Mouse (Mus musculus): ENCODE measurements at regions not wholly inside any gene's neighbourhood (a gene's known extent, or its start where the extent isn't known, plus 50 kb on each side); places are given as distances from the start of the nearest gene placed in this dataset.
A peak's percentile ranks its signal among the peaks of the same experiment; 100 is the strongest.

DNA sequence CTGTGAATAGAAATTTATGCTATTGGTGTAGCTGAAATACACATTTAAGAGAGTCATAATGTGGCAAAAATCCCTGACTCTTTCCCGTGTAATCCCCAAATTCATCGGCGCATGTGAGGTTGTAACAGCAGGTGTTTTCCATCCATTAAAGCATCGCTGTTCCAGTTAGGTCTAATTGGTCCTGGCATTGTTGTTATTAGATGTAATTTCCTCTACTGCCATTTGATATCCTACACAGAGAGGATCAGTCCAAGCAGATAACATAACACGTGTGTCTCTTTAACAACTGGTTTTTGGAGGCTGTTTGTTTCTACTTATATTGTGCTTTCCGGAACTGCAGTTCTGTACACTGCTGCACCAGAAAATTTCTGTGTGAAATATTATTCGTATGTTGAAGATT, 101.8 kb downstream of the Vgll3 start:
- no peak for ATAC-seq (replicated peaks; ENCODE audit: low FRiP score, low TSS enrichment, poor library complexity, severe bottlenecking)

DNA sequence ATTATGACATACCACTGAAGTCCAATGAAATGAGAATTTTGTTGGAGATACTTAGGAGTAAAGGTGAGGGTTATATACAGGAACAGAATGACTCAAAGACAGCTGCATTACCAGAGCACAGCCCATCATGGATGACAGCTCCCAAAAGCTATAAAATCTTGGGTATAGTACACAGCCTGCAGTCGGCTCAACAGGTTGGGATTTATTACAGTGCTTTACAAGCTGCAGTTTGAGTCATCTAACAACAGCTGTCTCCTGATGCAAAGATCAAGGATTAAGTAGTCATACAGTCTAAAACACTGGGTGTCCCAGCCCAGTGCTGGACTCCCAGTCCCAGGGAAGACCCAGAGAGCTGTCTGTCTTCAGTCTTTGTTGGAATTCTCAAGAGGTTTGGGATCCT, 110.9 kb downstream of the Vgll3 start:
- no peak for ATAC-seq (replicated peaks; ENCODE audit: low FRiP score, low TSS enrichment, poor library complexity, severe bottlenecking)

DNA sequence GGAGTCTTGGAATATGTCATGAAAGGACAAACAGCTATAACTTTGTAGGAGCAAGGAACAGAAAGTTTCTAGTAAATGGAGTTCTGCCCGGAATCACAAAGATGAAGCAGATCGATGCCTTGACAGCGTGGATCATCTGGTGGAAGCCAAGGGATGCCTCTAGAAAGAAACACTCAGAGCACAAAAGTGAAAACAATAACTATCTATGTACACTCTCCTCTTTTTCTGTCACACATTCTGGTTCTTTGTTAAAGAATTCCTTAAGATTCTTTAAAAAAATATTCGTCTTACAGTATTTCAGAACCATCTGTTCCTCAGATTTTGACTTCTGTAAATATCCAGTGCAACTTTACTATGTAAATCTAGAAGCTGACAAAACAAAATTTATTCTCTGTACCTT, 148.8 kb downstream of the Vgll3 start:
- ATAC-seq (replicated peaks; ENCODE audit: low FRiP score, low TSS enrichment, poor library complexity, severe bottlenecking) = no peak

DNA sequence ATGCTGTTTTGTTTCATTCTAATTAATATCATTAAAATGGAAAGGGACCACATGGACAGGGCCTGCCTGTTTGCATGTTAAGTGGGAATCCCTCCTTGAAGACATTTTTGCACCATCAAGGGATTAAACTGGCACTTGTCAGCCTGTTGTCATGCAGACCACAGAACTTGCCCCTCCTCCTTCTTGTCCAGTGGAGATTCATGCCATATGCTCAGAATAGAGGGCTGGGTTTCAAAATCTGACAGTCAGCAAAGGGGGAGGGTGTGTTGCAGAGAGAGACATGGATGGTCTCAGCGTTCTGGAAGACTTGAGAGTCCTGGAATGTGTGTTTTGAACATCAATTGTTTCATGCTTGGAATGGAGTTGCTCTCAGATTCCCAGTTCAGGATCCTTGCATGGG, 149.2 kb downstream of the Vgll3 start:
- ATAC-seq (replicated peaks; ENCODE audit: low FRiP score, low TSS enrichment, poor library complexity, severe bottlenecking) = no peak

GRCm38 (mm10) chr16:65977075-65977474, 162.0 kb downstream of the Vgll3 start:
- ATAC-seq (replicated peaks; ENCODE audit: low FRiP score, low TSS enrichment, poor library complexity, severe bottlenecking) = no peak

GRCm38 (mm10) chr16:65987186-65987585, 172.1 kb downstream of the Vgll3 start:
- no peak for ATAC-seq (replicated peaks; ENCODE audit: low FRiP score, low TSS enrichment, poor library complexity, severe bottlenecking)

GRCm38 (mm10) chr16:65999343-65999742, 184.3 kb downstream of the Vgll3 start:
- no peak for ATAC-seq (replicated peaks; ENCODE audit: low FRiP score, low TSS enrichment, poor library complexity, severe bottlenecking)

DNA sequence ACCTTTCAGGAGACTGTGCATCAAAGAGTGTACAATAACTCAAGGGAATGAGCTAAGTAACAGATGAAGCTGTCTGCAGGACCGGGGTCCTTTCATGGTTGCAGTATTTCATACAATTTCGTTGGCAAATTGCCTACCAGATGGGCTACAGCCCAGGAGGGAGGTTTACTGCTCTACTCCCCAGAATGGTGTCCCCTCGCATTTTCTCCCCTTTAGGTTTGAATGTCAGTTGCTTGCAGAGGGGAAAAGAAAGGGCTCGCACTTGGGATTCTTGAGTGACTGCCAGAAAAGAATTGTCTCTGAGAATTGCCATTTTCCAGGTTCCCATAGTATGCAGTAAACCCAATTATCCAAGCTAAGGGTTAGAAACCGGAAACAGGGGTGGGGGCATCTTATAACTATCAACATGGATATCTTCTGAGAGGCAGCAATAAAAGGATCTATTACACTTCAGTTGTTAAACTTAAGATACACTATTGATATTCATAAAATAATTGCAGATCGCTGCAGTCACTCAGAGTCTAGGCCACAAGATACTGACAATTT, 185.7 kb downstream of the Vgll3 start:
- no peak for ATAC-seq (replicated peaks; ENCODE audit: low FRiP score, low TSS enrichment, poor library complexity, severe bottlenecking)

DNA sequence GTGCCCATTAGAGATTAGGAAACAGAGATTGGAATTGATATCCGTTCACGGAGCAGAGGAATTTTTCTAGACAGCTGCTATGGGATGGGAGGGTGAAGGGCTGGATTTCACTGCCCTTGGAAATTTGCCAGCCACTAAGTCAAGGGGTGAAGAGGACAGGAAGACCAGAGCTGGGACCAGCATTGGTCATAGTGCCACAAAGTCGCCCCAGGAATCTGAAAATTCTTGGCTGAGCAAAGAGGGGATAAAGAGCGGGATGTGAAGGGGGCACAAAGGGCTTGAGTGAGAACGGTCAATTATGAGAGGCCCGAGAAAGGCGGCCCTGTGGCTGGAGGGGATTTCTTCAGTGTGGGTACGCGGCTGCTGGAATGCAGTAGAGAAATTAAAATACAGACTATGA, 189.6 kb downstream of the Vgll3 start:
- no peak for ATAC-seq (replicated peaks; ENCODE audit: low FRiP score, low TSS enrichment, poor library complexity, severe bottlenecking)

DNA sequence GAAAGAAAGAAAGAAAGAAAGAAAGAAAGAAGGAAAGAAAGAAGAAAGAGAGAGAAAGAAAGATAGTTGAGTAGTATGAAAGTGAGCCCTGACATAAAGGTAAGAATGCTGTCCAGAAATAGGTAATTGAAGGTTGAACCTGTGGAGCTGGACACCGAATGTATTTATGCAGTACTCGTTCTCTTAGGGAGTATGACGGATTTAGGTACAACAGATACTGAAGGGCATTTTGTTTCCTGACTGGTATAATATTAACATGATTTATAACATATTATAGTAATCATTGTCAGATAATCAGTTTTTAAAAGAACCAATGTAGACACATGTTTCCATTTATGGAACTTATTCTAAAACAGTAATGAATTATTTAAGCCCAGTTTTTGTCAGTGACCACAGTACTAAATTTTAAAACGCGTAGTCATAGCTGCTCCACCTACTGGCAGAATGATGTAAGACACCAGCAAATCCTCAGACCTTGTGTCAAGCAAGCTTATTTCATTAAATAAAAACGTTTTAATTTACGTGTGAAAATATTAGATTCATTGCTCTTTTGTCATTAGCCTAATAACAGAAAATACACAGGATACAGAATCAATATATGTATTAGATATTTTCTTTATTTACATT, 191.0 kb downstream of the Vgll3 start:
- peak; percentile 63; the same call in 1 of the 2 replicates for ATAC-seq (replicated peaks; ENCODE audit: low FRiP score, low TSS enrichment, poor library complexity, severe bottlenecking)

- ATAC-seq (replicated peaks; ENCODE audit: low FRiP score, low TSS enrichment, poor library complexity, severe bottlenecking) = peak; percentile 80; the same call in 1 of the 2 replicates
Measured at GRCm38 (mm10) chr16:66013608-66014007, 198.6 kb downstream of the Vgll3 start.

DNA sequence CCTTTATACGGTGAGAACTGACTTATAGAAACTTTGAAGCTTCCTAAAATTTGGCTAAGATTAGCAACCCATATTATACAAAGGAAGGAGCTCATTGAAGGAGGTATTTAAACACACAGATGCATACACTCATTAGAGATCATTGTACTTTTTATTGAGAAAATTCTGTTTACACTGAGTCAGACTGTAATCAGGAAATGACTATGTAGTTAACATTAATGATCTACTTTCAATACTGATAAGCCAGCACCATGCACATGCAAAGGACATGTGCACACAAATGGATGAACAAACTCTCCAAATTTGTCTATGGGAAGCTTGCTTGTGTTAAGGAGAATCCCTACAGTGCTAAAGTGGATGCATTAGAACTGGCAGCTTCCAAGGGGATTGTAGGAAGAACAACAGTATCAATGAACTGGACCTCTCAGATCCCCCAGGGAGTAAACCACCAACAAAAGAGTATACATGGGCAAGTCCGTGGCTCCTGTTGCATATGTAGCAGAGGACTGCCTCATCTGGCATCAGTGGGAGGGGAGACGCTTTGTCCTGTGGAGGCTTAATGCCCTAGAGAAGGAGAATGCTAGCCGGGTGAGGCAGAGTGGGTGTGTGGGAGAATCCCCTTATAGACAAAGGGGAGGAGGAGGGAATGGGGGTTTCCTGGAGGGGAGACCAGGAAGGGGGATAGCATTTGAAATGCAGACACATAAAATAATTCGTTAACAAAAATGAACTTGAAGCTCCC, 200.0 kb downstream of the Vgll3 start:
- no peak for ATAC-seq (replicated peaks; ENCODE audit: low FRiP score, low TSS enrichment, poor library complexity, severe bottlenecking)

- ATAC-seq (replicated peaks; ENCODE audit: low FRiP score, low TSS enrichment, poor library complexity, severe bottlenecking) = no peak
Measured at GRCm38 (mm10) chr16:66017040-66017439, 202.0 kb downstream of the Vgll3 start.

DNA sequence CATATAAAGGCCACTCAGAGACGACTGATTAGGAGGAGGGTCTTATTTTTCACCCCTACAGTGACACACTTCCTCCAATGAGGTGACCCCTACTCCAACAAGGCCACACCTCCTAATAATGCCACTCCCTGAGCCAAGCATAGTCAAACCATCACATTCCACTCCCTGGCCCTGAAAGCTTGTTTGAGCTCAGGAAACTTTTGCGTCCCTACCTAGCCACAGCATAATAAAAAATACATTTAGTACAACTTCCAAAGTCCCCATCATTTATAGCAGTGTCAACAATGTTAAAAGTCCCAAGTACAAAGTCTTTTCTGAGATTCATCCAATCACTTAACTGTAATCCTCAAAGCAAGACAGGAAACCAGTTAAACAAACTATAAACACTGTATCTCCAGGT, 208.3 kb downstream of the Vgll3 start:
- ATAC-seq (replicated peaks; ENCODE audit: low FRiP score, low TSS enrichment, poor library complexity, severe bottlenecking) = no peak
